Mouse (Mus musculus) E14TG2a.4 (cell line): ENCODE measurements around the gene Higd1b.

Experiments used
- H3K27me3 ChIP-seq: 2 replicates; pipeline ENCODE4 v1.6.1; 2014; ENCODE audit warnings: low read length, control low read depth; ENCODE audit not compliant: insufficient read depth
- H3K36me3 ChIP-seq: 2 replicates; pipeline ENCODE4 v1.6.1; 2014; ENCODE audit warnings: low read length, control low read depth; ENCODE audit not compliant: insufficient read depth
- H3K4me1 ChIP-seq: replicated peaks from 2 replicates; pipeline ENCODE4 v1.6.1; 2014; ENCODE audit warnings: low read depth, low read length, control low read depth
- H3K4me3 ChIP-seq: replicated peaks from 2 replicates; pipeline ENCODE4 v1.5.1; 2014; ENCODE audit warnings: mild to moderate bottlenecking, low read length
- H3K9me3 ChIP-seq: 2 replicates; pipeline ENCODE4 v1.6.1; 2014; ENCODE audit warnings: low read length, control low read depth
- CTCF ChIP-seq: conservative IDR thresholded peaks from 2 replicates; pipeline ENCODE4 v1.5.1; 2014; ENCODE audit warnings: low read length
- NANOG ChIP-seq: IDR thresholded peaks from 2 replicates; pipeline ENCODE4 v1.6.1; 2014; ENCODE audit warnings: borderline replicate concordance, low read length, mixed read lengths
- POU5F1 ChIP-seq: IDR thresholded peaks from 2 replicates; pipeline ENCODE4 v1.6.1; 2014; ENCODE audit warnings: low read length, borderline replicate concordance

Higd1b gene

DNA sequence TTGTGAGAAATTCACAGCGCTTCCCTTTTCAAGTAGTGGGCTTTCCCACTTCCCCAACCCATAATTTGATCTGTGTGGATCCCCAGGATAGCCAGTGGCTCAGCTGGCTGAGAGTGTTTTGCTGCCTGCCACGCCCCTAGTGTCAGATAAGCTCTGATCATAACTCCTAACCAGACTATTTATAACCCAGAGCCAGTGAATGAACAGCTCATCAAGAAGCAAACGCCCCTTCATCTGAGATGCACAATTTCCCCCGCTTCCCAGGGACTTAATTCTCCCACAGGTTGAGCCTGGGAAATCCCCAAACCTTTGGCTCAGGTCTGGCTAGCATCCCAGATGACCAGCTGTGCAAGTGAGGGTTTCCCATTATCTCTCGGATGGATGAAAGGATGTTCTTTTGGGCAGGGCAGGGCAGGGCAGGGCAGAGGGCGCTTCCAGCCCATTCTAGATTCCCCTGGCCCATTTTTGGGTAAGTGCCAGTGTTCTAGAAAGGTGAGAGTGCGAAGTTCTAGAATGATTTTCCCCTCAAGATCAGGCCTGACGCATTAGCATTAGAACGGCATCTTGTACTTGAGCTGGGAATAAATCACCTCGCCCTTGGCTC is 49.1 kb downstream of the Higd1b start, which contains the start of gene Fam187a:
TSS of gene Fam187a (plus strand) at position 554 of the 604 bp plus-strand sequence.
- TF ChIP-seq NANOG, result no peak
- no peak within 1 kb of the TSS for H3K4me3 ChIP-seq
- H3K4me1 ChIP-seq, result peaks cover 11% of the 10 kb centered on the region
- H3K9me3 ChIP-seq, result peaks cover 14% of the 10 kb centered on the region
- no peaks in the 10 kb centered on the region for H3K36me3 ChIP-seq
- H3K27me3 ChIP-seq, result peaks cover 36% of the 10 kb centered on the region

DNA sequence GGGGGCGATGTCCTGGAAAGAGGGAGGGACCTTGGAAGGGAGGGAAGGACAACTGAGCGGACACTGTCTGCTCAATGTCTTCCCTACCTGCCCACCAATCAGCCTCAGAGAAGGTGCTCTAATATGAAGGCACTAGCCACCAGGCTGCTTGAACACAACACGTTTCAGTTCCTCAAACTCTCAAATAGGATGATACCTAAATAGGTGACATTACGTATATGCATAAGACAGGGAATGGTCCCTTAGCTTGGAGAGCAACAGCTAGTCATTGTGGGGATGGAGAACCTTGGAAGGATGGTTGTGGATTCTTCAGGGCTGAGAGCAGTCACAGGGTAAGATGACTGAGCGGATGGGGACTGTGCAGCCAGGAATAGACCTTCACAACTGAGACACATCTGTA is 51.8 kb downstream of the Higd1b start:
- peaks cover 45% of the 10 kb centered on the region for H3K27me3 ChIP-seq
- TF ChIP-seq NANOG (no peak), POU5F1 (no peak), CTCF (no peak)
- no peaks in the 10 kb centered on the region; the same call in 1 of the 2 replicates for H3K4me1 ChIP-seq
- H3K4me3 ChIP-seq, result no peak overlapping the region
- peaks cover 14% of the 10 kb centered on the region for H3K9me3 ChIP-seq
- no peaks in the 10 kb centered on the region for H3K36me3 ChIP-seq
